31 mouse cellular contexts compared by ENCODE assay signal in genomic region chr14:61589288-61590065, GRCm38 (mm10). TPM values are rescaled to one million over a fixed set of nuclear protein-coding genes. Genes with fewer than 3 reads are reported as not detected.
A peak's percentile ranks its signal among the peaks of the same experiment; 100 is the strongest.
DNase-seq lines count a peak whose midpoint lies in the region; ATAC-seq and TF ChIP-seq lines count a peak whose summit lies in the region.
"Had no signal": no experiment of that assay in that cellular context is flagged by ENCODE, and none has a peak within 500 bp of the region (broad histone marks: within the 10 kb centered on the region; RNA-seq: fewer than 3 reads in every experiment).

No protein-coding gene starts in this region.

- DNase-seq in thymus, postnatal 14 days = peak; percentile 18
- no peak for DNase-seq in thymus, adult 18-20 months
- peak; percentile 19 for DNase-seq in splenic B cell, adult 2 months (ENCODE audit: low read depth, low spot score)
- no peak for DNase-seq in frontal cortex, adult 2 months (ENCODE audit: extremely low spot score in 1 of 2, low spot score in 1 of 2)
- no peak for DNase-seq in right cerebral cortex, postnatal 10 days (ENCODE audit: low spot score in 2 of 2)
- DNase-seq: adrenal gland, postnatal 25 days; cerebellum, adult 18-20 months; cerebellum, postnatal 10 days; heart, postnatal 4 days; kidney, adult 9 months; kidney, postnatal 10 days; layer of hippocampus, postnatal 36 days; left cerebral cortex, postnatal 4 days; liver, embryonic 13.5 days; lung, adult 2 months; lung, postnatal 10 days; right cerebral cortex, postnatal 4 days; thymus, postnatal 4 days had no signal

- no peak overlapping the region for H3K4me3 ChIP-seq in bone marrow macrophage, adult 2 months (ENCODE audit: insufficient read depth, low read length)
- H3K4me3 ChIP-seq in megakaryocyte, embryonic 14.5 days (replicated peaks) = peak overlapping the region; percentile 25
- H3K4me3 ChIP-seq: erythroblast, embryonic 14.5 days; heart, embryonic 10.5 days; liver, embryonic 13.5 days; midbrain, embryonic 12.5 days; stomach, embryonic 15.5 days had no signal

- H3K9me3 ChIP-seq in megakaryocyte, embryonic 14.5 days = no peaks in the 10 kb centered on the region
- H3K9me3 ChIP-seq: heart, embryonic 10.5 days; liver, embryonic 13.5 days; midbrain, embryonic 12.5 days; stomach, embryonic 15.5 days had no signal

- H3K27ac ChIP-seq in bone marrow macrophage, adult 2 months (ENCODE audit: insufficient read depth, low read depth, low read length) = peak overlapping the region; percentile 62
- H3K27ac ChIP-seq: heart, embryonic 10.5 days; hindbrain, embryonic 14.5 days; liver, embryonic 13.5 days; macrophage; midbrain, embryonic 12.5 days; stomach, embryonic 15.5 days had no signal

- H3K27me3 ChIP-seq in megakaryocyte, embryonic 14.5 days (replicated peaks) = no peaks in the 10 kb centered on the region
- no peaks in the 10 kb centered on the region for H3K27me3 ChIP-seq in splenic B cell, adult 2 months (ENCODE audit: control insufficient read depth, insufficient read depth, low read length, poor library complexity, severe bottlenecking)
- H3K27me3 ChIP-seq: liver, embryonic 13.5 days; midbrain, embryonic 12.5 days; stomach, embryonic 15.5 days had no signal

- TF ChIP-seq CTCF in bone marrow macrophage, adult 2 months (IDR thresholded peaks at IDR 0.05; ENCODE audit: low read depth, low read length) = no peak

- peaks cover 16% of the 10 kb centered on the region for H3K4me1 ChIP-seq in bone marrow macrophage, adult 2 months (ENCODE audit: control insufficient read depth, insufficient read depth, low read length)
- peaks cover 17% of the 10 kb centered on the region for H3K4me1 ChIP-seq in megakaryocyte, embryonic 14.5 days
- H3K4me1 ChIP-seq: heart, embryonic 10.5 days; liver, embryonic 13.5 days; midbrain, embryonic 12.5 days; stomach, embryonic 15.5 days had no signal

- H3K36me3 ChIP-seq in megakaryocyte, embryonic 14.5 days (replicated peaks; ENCODE audit: low read length) = no peaks in the 10 kb centered on the region
- no peaks in the 10 kb centered on the region for H3K36me3 ChIP-seq in splenic B cell, adult 2 months (ENCODE audit: control insufficient read depth, insufficient read depth, low read length, poor library complexity, severe bottlenecking)
- H3K36me3 ChIP-seq: heart, embryonic 10.5 days; liver, embryonic 13.5 days; midbrain, embryonic 12.5 days; stomach, embryonic 15.5 days had no signal

- ATAC-seq in CD4-positive, CD25-positive, alpha-beta regulatory T cell, adult 4 months = no peak
- ATAC-seq: forebrain, embryonic 16.5 days; intestine, postnatal 0 days had no signal

- no peak for TF ChIP-seq POLR2A in bone marrow macrophage, adult 2 months (IDR thresholded peaks at IDR 0.05; ENCODE audit: borderline replicate concordance, low read depth, low read length)

RNA-seq across cellular contexts. Expression of gene Trim13, which starts 8.6 kb away (rescaled TPM):
- polyA plus RNA-seq in bone marrow macrophage, adult 2 months (2012; ENCODE audit: insufficient read depth, insufficient read length, missing spikeins) = 6.5 and 6.9 TPM in 2 replicates
- 0.22 TPM in 1 of 2 replicates, not detected in the other for polyA plus RNA-seq in megakaryocyte, embryonic 14.5 days (2012; ENCODE audit: insufficient read depth, low replicate concordance)
- polyA plus RNA-seq in frontal cortex, adult 2 months (2012; rRNA removed) = 10.2 and 11.0 TPM in 2 replicates
- 1 to 10 TPM; 8.9 TPM for polyA plus RNA-seq in CD4-positive, CD25-positive, alpha-beta regulatory T cell, adult 4 months (2017; shearing (Covaris generic))
- polyA plus RNA-seq: erythroblast, embryonic 14.5 days had no signal

RNA-seq across cellular contexts. Expression of gene Kcnrg, which starts 17.8 kb away (rescaled TPM):
- not detected in 2 replicates for polyA plus RNA-seq in bone marrow macrophage, adult 2 months (2012; ENCODE audit: insufficient read depth, insufficient read length, missing spikeins)
- not detected in 2 replicates for polyA plus RNA-seq in megakaryocyte, embryonic 14.5 days (2012; ENCODE audit: insufficient read depth, low replicate concordance)
- 0.42 and 0.58 TPM in 2 replicates for polyA plus RNA-seq in frontal cortex, adult 2 months (2012; rRNA removed)
- polyA plus RNA-seq in CD4-positive, CD25-positive, alpha-beta regulatory T cell, adult 4 months (2017; shearing (Covaris generic)) = 1 to 10 TPM in 1 of 2 experiments, under 1 TPM in 1; 0.52 to 1.0 TPM
- polyA plus RNA-seq: erythroblast, embryonic 14.5 days; large intestine, adult 2 months; macrophage; spleen, adult 2 months had no signal

RNA-seq across cellular contexts. Expression of gene Spryd7, which starts 32.8 kb away (rescaled TPM):
- polyA plus RNA-seq in bone marrow macrophage, adult 2 months (2012; ENCODE audit: insufficient read depth, insufficient read length, missing spikeins) = 14.6 and 15.8 TPM in 2 replicates
- polyA plus RNA-seq in megakaryocyte, embryonic 14.5 days (2012; ENCODE audit: insufficient read depth, low replicate concordance) = 4.7 and 8.4 TPM in 2 replicates
- polyA plus RNA-seq in frontal cortex, adult 2 months (2012; rRNA removed) = 33.4 and 35.7 TPM in 2 replicates
- polyA plus RNA-seq in CD4-positive, CD25-positive, alpha-beta regulatory T cell, adult 4 months (2017; shearing (Covaris generic)) = 1 to 10 TPM; 5.2 to 7.7 TPM

Comparison
In these comparisons a context has a peak if more than half of its experiments do, and no peak if none do; other contexts are left out.
1. DNase-seq: peak in thymus, postnatal 14 days (single experiment) and splenic B cell, adult 2 months (single experiment); none in thymus, adult 18-20 months (0 of 2), frontal cortex, adult 2 months (0 of 2) and right cerebral cortex, postnatal 10 days (0 of 2).